24 mouse cellular contexts compared by ENCODE assay signal in genomic region chr19:38746492-38747014, GRCm38 (mm10).
DNase-seq lines count a peak whose midpoint lies in the region; ATAC-seq and TF ChIP-seq lines count a peak whose summit lies in the region.
"Had no signal": no experiment of that assay in that cellular context is flagged by ENCODE, and none has a peak within 500 bp of the region (broad histone marks: within the 10 kb centered on the region; RNA-seq: fewer than 3 reads in every experiment).

No protein-coding gene starts in this region.

- no peak for TF ChIP-seq CTCF in CH12.LX (conservative IDR thresholded peaks at IDR 0.05 in 1 of 2, IDR thresholded peaks at IDR 0.05 in 1 of 2; ENCODE audit: low read depth in 2 of 2, low read length in 2 of 2)

- no peak overlapping the region for H3K9ac ChIP-seq in limb, embryonic 12.5 days (replicated peaks)
- H3K9ac ChIP-seq in CH12.LX (ENCODE audit: insufficient read depth, low read depth): peak overlapping the region; percentile 40
- no peak overlapping the region for H3K9ac ChIP-seq in limb, embryonic 15.5 days
- no peak overlapping the region for H3K9ac ChIP-seq in kidney, embryonic 14.5 days (ENCODE audit: low read depth, low read length)
- H3K9ac ChIP-seq: forebrain, embryonic 12.5 days; forebrain, postnatal 0 days; heart, embryonic 12.5 days; hindbrain, embryonic 14.5 days; liver, embryonic 13.5 days; lung, embryonic 15.5 days had no signal

- no peak for TF ChIP-seq RAD21 in CH12.LX (IDR thresholded peaks at IDR 0.05; ENCODE audit: low read depth, low read length)

- WGBS in limb, embryonic 12.5 days: 47% methylated on average over 6 of the region's 6 CpGs
- 67% methylated on average over 6 of the region's 6 CpGs for WGBS in limb, embryonic 10.5 days
- 41% methylated on average over 6 of the region's 6 CpGs for WGBS in limb, embryonic 15.5 days
- WGBS in kidney, embryonic 14.5 days: 41% methylated on average over 6 of the region's 6 CpGs

- TF ChIP-seq EP300 in CH12.LX (IDR thresholded peaks at IDR 0.05; ENCODE audit: low read length): no peak

- dilution Hi-C loops in CH12.LX (cut with MboI; ENCODE audit: extremely low pct_ligation_motif_present, extremely low pct_unique_long_range_greater_than_20kb, low sequenced_read_pairs): no loop called here

- H3K27me3 ChIP-seq in limb, embryonic 12.5 days: no peaks in the 10 kb centered on the region
- H3K27me3 ChIP-seq in limb, embryonic 10.5 days (ENCODE audit: low read depth, poor library complexity, severe bottlenecking): no peaks in the 10 kb centered on the region
- H3K27me3 ChIP-seq in CH12.LX (replicated peaks): no peaks in the 10 kb centered on the region
- no peaks in the 10 kb centered on the region for H3K27me3 ChIP-seq in limb, embryonic 15.5 days
- no peaks in the 10 kb centered on the region for H3K27me3 ChIP-seq in kidney, embryonic 14.5 days (ENCODE audit: control insufficient read depth, insufficient read depth, low read length)
- H3K27me3 ChIP-seq: forebrain, embryonic 12.5 days; heart, embryonic 12.5 days; liver, embryonic 13.5 days; lung, embryonic 15.5 days had no signal

- H3K4me3 ChIP-seq in limb, embryonic 12.5 days (replicated peaks): no peak overlapping the region
- H3K4me3 ChIP-seq in limb, embryonic 10.5 days: no peak overlapping the region
- H3K4me3 ChIP-seq in CH12.LX (replicated peaks in 1 of 3; ENCODE audit: low read depth in 2 of 3, low read length in 2 of 3, poor library complexity in 1 of 3): no peak overlapping the region
- no peak overlapping the region for H3K4me3 ChIP-seq in limb, embryonic 15.5 days
- no peak overlapping the region for H3K4me3 ChIP-seq in kidney, embryonic 14.5 days (ENCODE audit: low read length)
- H3K4me3 ChIP-seq: forebrain, embryonic 12.5 days; heart, adult 2 months; heart, embryonic 12.5 days; liver, embryonic 13.5 days; lung, embryonic 15.5 days; midbrain, embryonic 10.5 days had no signal

- TF ChIP-seq POLR2A in CH12.LX (IDR thresholded peaks at IDR 0.05; ENCODE audit: low read depth, low read length): no peak

- in situ Hi-C loops in CH12.LX (cut with MboI; ENCODE audit: low pct_ligation_motif_present, low pct_unique_long_range_greater_than_20kb, low sequenced_read_pairs): no loop called here

- peak overlapping the region; percentile 31; the same call in 1 of the 2 replicates for H3K27ac ChIP-seq in limb, embryonic 12.5 days
- no peak overlapping the region; the same call in 1 of the 2 replicates for H3K27ac ChIP-seq in limb, embryonic 10.5 days
- H3K27ac ChIP-seq in CH12.LX (ENCODE audit: insufficient read depth, low read depth): peak overlapping the region; percentile 29
- peak overlapping the region; percentile 14; the same call in 1 of the 2 replicates for H3K27ac ChIP-seq in limb, embryonic 15.5 days
- H3K27ac ChIP-seq in kidney, embryonic 14.5 days (ENCODE audit: low read depth, low read length): no peak overlapping the region
- H3K27ac ChIP-seq: forebrain, embryonic 12.5 days; heart, adult 2 months; hindbrain, embryonic 14.5 days; liver, embryonic 13.5 days; lung, embryonic 15.5 days; midbrain, embryonic 10.5 days had no signal

- H3K79me2 ChIP-seq in CH12.LX (replicated peaks; ENCODE audit: control insufficient read depth, extremely low read depth, insufficient read depth, poor library complexity, severe bottlenecking): no peaks in the 10 kb centered on the region

- peak; percentile 43; the same call in 1 of the 2 replicates for ATAC-seq in limb, embryonic 12.5 days (ENCODE audit: insufficient number of reproducible peaks, insufficient read depth, low FRiP score, low TSS enrichment, low read depth)
- peak; percentile 80; the same call in 1 of the 2 replicates for ATAC-seq in limb, embryonic 15.5 days (ENCODE audit: insufficient number of reproducible peaks, low FRiP score, low TSS enrichment, low read depth)
- ATAC-seq in kidney, embryonic 14.5 days (ENCODE audit: low FRiP score, low TSS enrichment): no peak
- ATAC-seq: forebrain, postnatal 0 days; inflammation-experienced regulatory T-cells, adult 6 months had no signal

- H3K4me1 ChIP-seq in limb, embryonic 12.5 days (replicated peaks): peaks cover 32% of the 10 kb centered on the region
- peaks cover 34% of the 10 kb centered on the region for H3K4me1 ChIP-seq in limb, embryonic 10.5 days
- peaks cover 18 to 30% of the 10 kb centered on the region in 2 experiments for H3K4me1 ChIP-seq in CH12.LX (ENCODE audit: control insufficient read depth in 1 of 2, insufficient read depth in 2 of 2)
- H3K4me1 ChIP-seq in limb, embryonic 15.5 days: peaks cover 19% of the 10 kb centered on the region
- no peaks in the 10 kb centered on the region for H3K4me1 ChIP-seq in kidney, embryonic 14.5 days (ENCODE audit: control insufficient read depth, insufficient read depth, low read length)
- H3K4me1 ChIP-seq: forebrain, embryonic 12.5 days; liver, embryonic 13.5 days; lung, embryonic 15.5 days; midbrain, embryonic 10.5 days had no signal

- DNase-seq in limb, embryonic 10.5 days (ENCODE audit: low spot score): no peak
- no peak for DNase-seq in CH12.LX (ENCODE audit: extremely low read depth)
- DNase-seq in fibroblast of lung, adult 2 months (ENCODE audit: low read depth): peak; percentile 54
- no peak for DNase-seq in adrenal gland, adult 2 months
- DNase-seq: adrenal gland, adult 8-10 months; B cell, adult 2 months; cerebellum, adult 11 months; cerebellum, adult 9-10 months; forebrain, postnatal 0 days; heart, adult 2 months; heart, postnatal 4 days; kidney, adult 8-10 months; kidney, postnatal 10 days; liver, embryonic 13.5 days; right cerebral cortex, postnatal 14 days had no signal

- no peaks in the 10 kb centered on the region for H3K9me3 ChIP-seq in limb, embryonic 12.5 days
- H3K9me3 ChIP-seq in limb, embryonic 10.5 days (replicated peaks): no peaks in the 10 kb centered on the region
- no peaks in the 10 kb centered on the region for H3K9me3 ChIP-seq in CH12.LX (replicated peaks; ENCODE audit: low read length)
- no peaks in the 10 kb centered on the region for H3K9me3 ChIP-seq in limb, embryonic 15.5 days
- H3K9me3 ChIP-seq in kidney, embryonic 14.5 days (ENCODE audit: control insufficient read depth, low read length): no peaks in the 10 kb centered on the region
- H3K9me3 ChIP-seq: forebrain, embryonic 12.5 days; heart, embryonic 12.5 days; liver, embryonic 13.5 days; lung, embryonic 15.5 days; midbrain, embryonic 10.5 days had no signal

- no peaks in the 10 kb centered on the region for H3K36me3 ChIP-seq in limb, embryonic 12.5 days
- H3K36me3 ChIP-seq in limb, embryonic 10.5 days: no peaks in the 10 kb centered on the region
- peaks cover 0 to 3% of the 10 kb centered on the region in 2 experiments for H3K36me3 ChIP-seq in CH12.LX (replicated peaks in 1 of 2; ENCODE audit: control insufficient read depth in 1 of 2, insufficient read depth in 1 of 2, low read length in 1 of 2)
- peaks cover 4% of the 10 kb centered on the region; the same call in 1 of the 2 replicates for H3K36me3 ChIP-seq in limb, embryonic 15.5 days
- H3K36me3 ChIP-seq in kidney, embryonic 14.5 days (ENCODE audit: control insufficient read depth, insufficient read depth, low read length): no peaks in the 10 kb centered on the region
- H3K36me3 ChIP-seq: forebrain, embryonic 12.5 days; liver, embryonic 13.5 days; lung, embryonic 15.5 days; midbrain, embryonic 10.5 days had no signal

- peak overlapping the region; percentile 10; the same call in 1 of the 2 replicates for H3K4me2 ChIP-seq in limb, embryonic 12.5 days
- H3K4me2 ChIP-seq in CH12.LX (ENCODE audit: insufficient read depth, low read depth, poor library complexity, severe bottlenecking): peak overlapping the region; percentile 96
- H3K4me2 ChIP-seq in limb, embryonic 15.5 days: no peak overlapping the region
- no peak overlapping the region for H3K4me2 ChIP-seq in kidney, embryonic 14.5 days (replicated peaks; ENCODE audit: low read depth, low read length)
- H3K4me2 ChIP-seq: forebrain, embryonic 12.5 days; heart, embryonic 12.5 days; hindbrain, embryonic 14.5 days; liver, embryonic 13.5 days; lung, embryonic 15.5 days had no signal

TF ChIP-seq in CH12.LX, 34 proteins besides CTCF, POLR2A, EP300 and RAD21:
- TF ChIP-seq USF1 (IDR thresholded peaks at IDR 0.05; ENCODE audit: low read depth, low read length) (no peak), ZNF384 (IDR thresholded peaks at IDR 0.05; ENCODE audit: low read depth, low read length) (peak; percentile 70)

Comparison
In these comparisons a context has a peak if more than half of its experiments do, and no peak if none do; other contexts are left out.
1. H3K27ac ChIP-seq: peak in limb, embryonic 12.5 days (single experiment), CH12.LX (single experiment) and limb, embryonic 15.5 days (single experiment); none in limb, embryonic 10.5 days (single experiment) and kidney, embryonic 14.5 days (single experiment).
2. H3K4me2 ChIP-seq: peak in limb, embryonic 12.5 days (single experiment) and CH12.LX (single experiment); none in limb, embryonic 15.5 days (single experiment) and kidney, embryonic 14.5 days (single experiment).